Mouse (Mus musculus) ZHBTc4 (cell line): ENCODE measurements around the gene Tor2a.

Experiments
- DNase-seq: peaks from one replicate; pipeline ENCODE4 v3.0.0-alpha.2; 2011; ENCODE audit warnings: low read depth, low spot score

The Tor2a gene

GRCm38 (mm10) chr2:32729547-32729946 is 27.5 kb upstream of the Tor2a start:
- DNase-seq: no peak

- no peak for DNase-seq
These were observed 26.2 kb upstream of the Tor2a start for GRCm38 (mm10) chr2:32730854-32731253.

- no peak for DNase-seq
These were observed 25.1 kb upstream of the Tor2a start for GRCm38 (mm10) chr2:32731911-32732310.

- DNase-seq: no peak
These were observed 24.3 kb upstream of the Tor2a start for GRCm38 (mm10) chr2:32732695-32733094.

GRCm38 (mm10) chr2:32734480-32734879 is 22.6 kb upstream of the Tor2a start:
- peak; percentile 48 for DNase-seq

- DNase-seq: no peak
These were observed 22.1 kb upstream of the Tor2a start for GRCm38 (mm10) chr2:32734933-32735332.

GRCm38 (mm10) chr2:32736306-32736829 is 20.7 kb upstream of the Tor2a start:
- DNase-seq: no peak

- no peak for DNase-seq
These were observed 20.0 kb upstream of the Tor2a start for GRCm38 (mm10) chr2:32737008-32737407.

- DNase-seq: no peak
These were observed 17.7 kb upstream of the Tor2a start for GRCm38 (mm10) chr2:32739311-32739710.

- no peak for DNase-seq
These were observed 16.1 kb upstream of the Tor2a start, which contains the start of gene 6330409D20Rik for GRCm38 (mm10) chr2:32740916-32741272. Gene 6330409D20Rik, minus strand, starts transcription at chr2:32741016.

- peak; percentile 51 for DNase-seq
These were observed 15.5 kb upstream of the Tor2a start for GRCm38 (mm10) chr2:32741273-32742172.

- DNase-seq: peak; percentile 33
These were observed 14.9 kb upstream of the Tor2a start for GRCm38 (mm10) chr2:32742173-32742531.

GRCm38 (mm10) chr2:32744272-32744982 is 12.6 kb upstream of the Tor2a start:
- no peak for DNase-seq

GRCm38 (mm10) chr2:32749082-32749481 is 8.0 kb upstream of the Tor2a start:
- DNase-seq: no peak

- DNase-seq: no peak
These were observed 6.8 kb upstream of the Tor2a start for GRCm38 (mm10) chr2:32750199-32750598.

GRCm38 (mm10) chr2:32750887-32751664 is 6.0 kb upstream of the Tor2a start:
- DNase-seq: peak; percentile 79

- DNase-seq: no peak
These were observed 5.4 kb upstream of the Tor2a start for GRCm38 (mm10) chr2:32751665-32752033.

GRCm38 (mm10) chr2:32752181-32752580 is 4.9 kb upstream of the Tor2a start:
- no peak for DNase-seq

GRCm38 (mm10) chr2:32756674-32757055 is 369 bp upstream of the Tor2a start:
- DNase-seq: no peak

- no peak for DNase-seq
These were observed 1.5 kb downstream of the Tor2a start for GRCm38 (mm10) chr2:32758503-32758902.

GRCm38 (mm10) chr2:32759001-32759400 is 2.0 kb downstream of the Tor2a start:
- no peak for DNase-seq

- no peak for DNase-seq
These were observed 4.3 kb downstream of the Tor2a start for GRCm38 (mm10) chr2:32761361-32761760.
